Mouse (Mus musculus): ENCODE results near the gene Exoc3l4. TPM values are rescaled to one million over a fixed set of nuclear protein-coding genes. Genes with fewer than 3 reads are reported as not detected.

The Exoc3l4 gene
- total and polyA plus RNA-seq, 2 experiments from 2014 or later, result 7.9 to 9.8 TPM

GRCm38 (mm10) chr12:111443921-111444831, 27.4 kb downstream of the Exoc3l4 start:
- ATAC-seq (ENCODE audit: insufficient read depth, low read depth) (no peak), DNase-seq (ENCODE audit: low spot score) (no peak)
- peaks cover 7% of the 10 kb centered on the region; the same call in 1 of the 2 replicates for H3K4me1 ChIP-seq (ENCODE audit: control insufficient read depth, insufficient read depth)
- no peak overlapping the region for H3K27ac ChIP-seq (ENCODE audit: low read depth)
- WGBS, result 61% methylated on average over 10 of the region's 10 CpGs
- peak overlapping the region; percentile 70 for H3K4me2 ChIP-seq (ENCODE audit: low read depth, low read length)
- TF ChIP-seq CTCF (IDR thresholded peaks at IDR 0.05; ENCODE audit: low read depth), result no peak
- TF ChIP-seq EP300 (IDR thresholded peaks at IDR 0.05; ENCODE audit: low read depth), result no peak
- no peak overlapping the region for H3K9ac ChIP-seq (replicated peaks; ENCODE audit: low read depth, low read length)
- peak overlapping the region; percentile 49; the same call in 1 of the 2 replicates for H3K4me3 ChIP-seq (ENCODE audit: low read depth, low read length)
- H3K9me3 ChIP-seq (replicated peaks; ENCODE audit: control insufficient read depth, low read length), result no peaks in the 10 kb centered on the region
- H3K36me3 ChIP-seq (replicated peaks; ENCODE audit: control insufficient read depth, insufficient read depth, low read length), result no peaks in the 10 kb centered on the region
- peaks cover 83% of the 10 kb centered on the region for H3K27me3 ChIP-seq (ENCODE audit: control insufficient read depth, insufficient read depth, low read length)

GRCm38 (mm10) chr12:111445161-111445889, 28.5 kb downstream of the Exoc3l4 start:
- no peak for TF ChIP-seq EP300 (IDR thresholded peaks at IDR 0.05; ENCODE audit: low read depth)
- no peak for TF ChIP-seq CTCF (IDR thresholded peaks at IDR 0.05; ENCODE audit: low read depth)
- Histone ChIP-seq H3K4me2 (ENCODE audit: low read depth, low read length) (peak overlapping the region; percentile 36), H3K27ac (ENCODE audit: low read depth) (no peak overlapping the region), H3K9me3 (replicated peaks; ENCODE audit: control insufficient read depth, low read length) (no peaks in the 10 kb centered on the region), H3K9ac (replicated peaks; ENCODE audit: low read depth, low read length) (no peak overlapping the region), H3K4me1 (ENCODE audit: control insufficient read depth, insufficient read depth) (peaks cover 16% of the 10 kb centered on the region), H3K4me3 (ENCODE audit: low read depth, low read length) (peak overlapping the region; percentile 22), H3K36me3 (replicated peaks; ENCODE audit: control insufficient read depth, insufficient read depth, low read length) (no peaks in the 10 kb centered on the region), H3K27me3 (ENCODE audit: control insufficient read depth, insufficient read depth, low read length) (peaks cover 79% of the 10 kb centered on the region)
- ATAC-seq (ENCODE audit: insufficient read depth, low read depth) (no peak), DNase-seq (ENCODE audit: low spot score) (no peak)
- 15% methylated on average over 52 of the region's 52 CpGs for WGBS

- H3K27me3 ChIP-seq (ENCODE audit: control insufficient read depth, insufficient read depth, low read length), result peaks cover 81% of the 10 kb centered on the region
- H3K27ac ChIP-seq (ENCODE audit: low read depth), result no peak overlapping the region
- H3K9ac ChIP-seq (replicated peaks; ENCODE audit: low read depth, low read length), result no peak overlapping the region
- H3K4me2 ChIP-seq (ENCODE audit: low read depth, low read length), result peak overlapping the region; percentile 36
- TF ChIP-seq CTCF (IDR thresholded peaks at IDR 0.05; ENCODE audit: low read depth), result no peak
- no peaks in the 10 kb centered on the region for H3K36me3 ChIP-seq (replicated peaks; ENCODE audit: control insufficient read depth, insufficient read depth, low read length)
- WGBS, result 27% methylated on average over 24 of the region's 27 CpGs
- peaks cover 18% of the 10 kb centered on the region for H3K4me1 ChIP-seq (ENCODE audit: control insufficient read depth, insufficient read depth)
- H3K9me3 ChIP-seq (replicated peaks; ENCODE audit: control insufficient read depth, low read length), result no peaks in the 10 kb centered on the region
- ATAC-seq (ENCODE audit: insufficient read depth, low read depth) (no peak), DNase-seq (ENCODE audit: low spot score) (no peak)
- H3K4me3 ChIP-seq (ENCODE audit: low read depth, low read length), result peak overlapping the region; percentile 22
Measured at GRCm38 (mm10) chr12:111445890-111446613, 29.2 kb downstream of the Exoc3l4 start.

- peaks cover 18% of the 10 kb centered on the region for H3K4me1 ChIP-seq (ENCODE audit: control insufficient read depth, insufficient read depth)
- DNase-seq (ENCODE audit: low spot score) (no peak), ATAC-seq (ENCODE audit: insufficient read depth, low read depth) (no peak)
- TF ChIP-seq CTCF (IDR thresholded peaks at IDR 0.05; ENCODE audit: low read depth), result no peak
- no peak for TF ChIP-seq EP300 (IDR thresholded peaks at IDR 0.05; ENCODE audit: low read depth)
- no peak overlapping the region for H3K9ac ChIP-seq (replicated peaks; ENCODE audit: low read depth, low read length)
- no peak overlapping the region for H3K4me3 ChIP-seq (ENCODE audit: low read depth, low read length)
- H3K9me3 ChIP-seq (replicated peaks; ENCODE audit: control insufficient read depth, low read length), result no peaks in the 10 kb centered on the region
- H3K4me2 ChIP-seq (ENCODE audit: low read depth, low read length), result no peak overlapping the region
- no peak overlapping the region for H3K27ac ChIP-seq (ENCODE audit: low read depth)
- H3K27me3 ChIP-seq (ENCODE audit: control insufficient read depth, insufficient read depth, low read length), result peaks cover 81% of the 10 kb centered on the region
- H3K36me3 ChIP-seq (replicated peaks; ENCODE audit: control insufficient read depth, insufficient read depth, low read length), result no peaks in the 10 kb centered on the region
- 53% methylated on average over 5 of the region's 5 CpGs for whole genome bisulfite sequencing
Measured at GRCm38 (mm10) chr12:111446745-111447144, 29.9 kb downstream of the Exoc3l4 start.

- WGBS, result 46% methylated on average over 9 of the region's 9 CpGs
- no peaks in the 10 kb centered on the region for H3K36me3 ChIP-seq (replicated peaks; ENCODE audit: control insufficient read depth, insufficient read depth, low read length)
- peaks cover 84% of the 10 kb centered on the region for H3K27me3 ChIP-seq (ENCODE audit: control insufficient read depth, insufficient read depth, low read length)
- no peaks in the 10 kb centered on the region for H3K9me3 ChIP-seq (replicated peaks; ENCODE audit: control insufficient read depth, low read length)
- no peak overlapping the region for H3K27ac ChIP-seq (ENCODE audit: low read depth)
- H3K4me2 ChIP-seq (ENCODE audit: low read depth, low read length), result no peak overlapping the region
- ATAC-seq (ENCODE audit: insufficient read depth, low read depth) (no peak), DNase-seq (ENCODE audit: low spot score) (no peak)
- peaks cover 18% of the 10 kb centered on the region for H3K4me1 ChIP-seq (ENCODE audit: control insufficient read depth, insufficient read depth)
- no peak overlapping the region for H3K4me3 ChIP-seq (ENCODE audit: low read depth, low read length)
- no peak overlapping the region for H3K9ac ChIP-seq (replicated peaks; ENCODE audit: low read depth, low read length)
- TF ChIP-seq EP300 (IDR thresholded peaks at IDR 0.05; ENCODE audit: low read depth) (no peak), CTCF (IDR thresholded peaks at IDR 0.05; ENCODE audit: low read depth) (no peak)
Measured at GRCm38 (mm10) chr12:111447350-111447749, 30.5 kb downstream of the Exoc3l4 start.

Data from heart, postnatal 0 days (tissue).